Mouse (Mus musculus): Measurements from ENCODE around the gene Scly. TPM values are rescaled to one million over a fixed set of nuclear protein-coding genes. Genes with fewer than 3 reads are reported as not detected.
A peak's percentile ranks its signal among the peaks of the same experiment; 100 is the strongest.

Scly gene
- polyA plus RNA-seq, 1 experiment from 2014 or later = 15.0 TPM

GRCm38 (mm10) chr1:91317656-91318055 lies 19.5 kb downstream of the Scly start:
- ATAC-seq = no peak
- WGBS = 89% methylated on average over 6 of the region's 6 CpGs

DNA sequence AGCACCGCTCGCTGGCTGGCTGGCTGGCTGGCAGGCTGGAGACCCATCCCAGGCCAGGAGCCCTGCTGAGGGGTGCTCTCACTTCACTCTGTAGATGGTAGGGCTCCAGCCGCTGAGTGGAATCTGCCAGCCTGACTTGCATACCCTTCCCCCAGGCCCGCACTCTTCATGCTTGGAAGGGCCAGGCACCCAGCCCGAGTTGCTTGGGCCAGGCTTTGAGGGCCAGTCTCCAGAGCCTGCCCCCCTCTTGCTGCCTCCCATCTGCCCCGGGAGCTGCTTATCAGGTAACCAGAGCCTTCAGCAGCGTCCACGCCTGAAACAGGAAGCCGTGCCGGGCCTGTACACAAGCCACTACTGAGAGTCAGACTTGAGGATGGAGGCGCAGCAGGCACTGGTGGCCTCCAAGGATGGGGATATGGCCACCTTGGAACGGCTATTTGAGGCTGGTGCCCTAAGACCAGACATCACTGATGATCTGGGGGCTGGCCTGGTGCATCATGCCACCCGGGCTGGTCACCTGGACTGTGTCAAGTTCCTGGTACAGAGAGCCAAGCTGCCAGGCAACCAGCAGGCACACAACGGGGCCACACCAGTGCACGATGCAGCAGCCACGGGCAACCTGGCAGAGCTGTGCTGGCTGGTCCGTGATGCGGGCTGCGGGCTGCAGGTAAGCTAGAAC lies 23.8 kb downstream of the Scly start, which contains the start of gene Espnl:
Gene Espnl (plus strand): TSS at position 316 of the 679 bp plus-strand sequence.
- Histone ChIP-seq H3K36me3 (ENCODE audit: control insufficient read depth, insufficient read depth, low read length) (no peaks in the 10 kb centered on the region), H3K9me3 (ENCODE audit: control insufficient read depth, low read length) (no peaks in the 10 kb centered on the region), H3K27ac (ENCODE audit: low read depth, low read length) (no peak within 1 kb of the TSS), H3K4me1 (ENCODE audit: control insufficient read depth, insufficient read depth, low read depth, low read length) (no peaks in the 10 kb centered on the region), H3K4me2 (ENCODE audit: low read length) (no peak within 1 kb of the TSS), H3K9ac (ENCODE audit: low read depth, low read length) (no peak within 1 kb of the TSS), H3K4me3 (ENCODE audit: low read length) (no peak within 1 kb of the TSS), H3K27me3 (replicated peaks; ENCODE audit: control insufficient read depth, insufficient read depth, low read length) (no peaks in the 10 kb centered on the region)
- no peak for ATAC-seq
- 80% methylated on average over 19 of the region's 19 CpGs for WGBS

More at GRCm38 (mm10) chr1:91317656-91318055, 19.5 kb downstream of the Scly start:
- Histone ChIP-seq H3K4me2 (ENCODE audit: low read length) (no peak overlapping the region), H3K4me3 (ENCODE audit: low read length) (no peak overlapping the region), H3K4me1 (ENCODE audit: control insufficient read depth, insufficient read depth, low read depth, low read length) (no peaks in the 10 kb centered on the region), H3K27me3 (replicated peaks; ENCODE audit: control insufficient read depth, insufficient read depth, low read length) (no peaks in the 10 kb centered on the region), H3K36me3 (ENCODE audit: control insufficient read depth, insufficient read depth, low read length) (no peaks in the 10 kb centered on the region), H3K9ac (ENCODE audit: low read depth, low read length) (no peak overlapping the region), H3K27ac (ENCODE audit: low read depth, low read length) (no peak overlapping the region), H3K9me3 (ENCODE audit: control insufficient read depth, low read length) (no peaks in the 10 kb centered on the region)

- no peak for ATAC-seq
- 69% methylated on average over 2 of the region's 2 CpGs for WGBS
- no peaks in the 10 kb centered on the region for H3K4me1 ChIP-seq (ENCODE audit: control insufficient read depth, insufficient read depth, low read depth, low read length)
Observed at GRCm38 (mm10) chr1:91324646-91325045, 26.5 kb downstream of the Scly start.

GRCm38 (mm10) chr1:91325488-91326042 lies 27.4 kb downstream of the Scly start:
- Histone ChIP-seq H3K9me3 (ENCODE audit: control insufficient read depth, low read length) (no peaks in the 10 kb centered on the region), H3K4me2 (ENCODE audit: low read length) (no peak overlapping the region), H3K27ac (ENCODE audit: low read depth, low read length) (no peak overlapping the region), H3K4me3 (ENCODE audit: low read length) (no peak overlapping the region), H3K4me1 (ENCODE audit: control insufficient read depth, insufficient read depth, low read depth, low read length) (no peaks in the 10 kb centered on the region), H3K27me3 (replicated peaks; ENCODE audit: control insufficient read depth, insufficient read depth, low read length) (no peaks in the 10 kb centered on the region), H3K36me3 (ENCODE audit: control insufficient read depth, insufficient read depth, low read length) (no peaks in the 10 kb centered on the region), H3K9ac (ENCODE audit: low read depth, low read length) (no peak overlapping the region)
- WGBS = 86% methylated on average over 4 of the region's 4 CpGs
- no peak for ATAC-seq

More at GRCm38 (mm10) chr1:91324646-91325045, 26.5 kb downstream of the Scly start:
- no peaks in the 10 kb centered on the region for H3K9me3 ChIP-seq (ENCODE audit: control insufficient read depth, low read length)
- no peak overlapping the region for H3K4me2 ChIP-seq (ENCODE audit: low read length)
- no peak overlapping the region for H3K27ac ChIP-seq (ENCODE audit: low read depth, low read length)
- H3K36me3 ChIP-seq (ENCODE audit: control insufficient read depth, insufficient read depth, low read length) = no peaks in the 10 kb centered on the region
- no peaks in the 10 kb centered on the region for H3K27me3 ChIP-seq (replicated peaks; ENCODE audit: control insufficient read depth, insufficient read depth, low read length)
- no peak overlapping the region for H3K4me3 ChIP-seq (ENCODE audit: low read length)
- no peak overlapping the region for H3K9ac ChIP-seq (ENCODE audit: low read depth, low read length)

GRCm38 (mm10) chr1:91332102-91332501 lies 34.0 kb downstream of the Scly start:
- no peak for ATAC-seq
- no peaks in the 10 kb centered on the region for H3K27me3 ChIP-seq (replicated peaks; ENCODE audit: control insufficient read depth, insufficient read depth, low read length)
- H3K4me3 ChIP-seq (ENCODE audit: low read length) = no peak overlapping the region
- WGBS = 43% methylated on average over 4 of the region's 4 CpGs
- no peaks in the 10 kb centered on the region for H3K9me3 ChIP-seq (ENCODE audit: control insufficient read depth, low read length)
- H3K27ac ChIP-seq (ENCODE audit: low read depth, low read length) = no peak overlapping the region
- no peak overlapping the region for H3K4me2 ChIP-seq (ENCODE audit: low read length)
- H3K36me3 ChIP-seq (ENCODE audit: control insufficient read depth, insufficient read depth, low read length) = no peaks in the 10 kb centered on the region
- H3K4me1 ChIP-seq (ENCODE audit: control insufficient read depth, insufficient read depth, low read depth, low read length) = no peaks in the 10 kb centered on the region
- H3K9ac ChIP-seq (ENCODE audit: low read depth, low read length) = no peak overlapping the region

DNA sequence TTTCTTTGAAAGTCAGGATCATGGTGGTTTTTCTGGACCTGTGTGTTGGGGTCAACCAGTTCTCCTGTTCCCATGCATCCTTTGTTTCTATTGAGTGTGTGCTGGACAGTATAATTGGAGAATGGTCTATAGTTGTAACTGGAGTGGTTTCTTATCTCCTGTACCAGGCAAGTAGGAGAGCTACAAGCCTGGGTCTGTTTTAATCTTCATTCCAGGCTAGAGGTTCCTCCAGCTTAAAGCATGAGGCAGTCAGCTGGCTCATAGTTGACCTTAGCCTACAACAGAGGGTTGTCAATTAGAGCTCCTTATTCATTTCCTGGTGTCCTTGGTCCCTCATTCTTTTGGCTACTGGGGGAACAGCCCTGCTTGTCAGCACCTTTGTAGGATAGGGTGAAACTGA lies 35.4 kb downstream of the Scly start:
- H3K27ac ChIP-seq (ENCODE audit: low read depth, low read length) = no peak overlapping the region
- no peaks in the 10 kb centered on the region for H3K27me3 ChIP-seq (replicated peaks; ENCODE audit: control insufficient read depth, insufficient read depth, low read length)
- no peak overlapping the region for H3K4me3 ChIP-seq (ENCODE audit: low read length)
- H3K9me3 ChIP-seq (ENCODE audit: control insufficient read depth, low read length) = no peaks in the 10 kb centered on the region
- ATAC-seq = no peak
- no peaks in the 10 kb centered on the region for H3K4me1 ChIP-seq (ENCODE audit: control insufficient read depth, insufficient read depth, low read depth, low read length)
- H3K4me2 ChIP-seq (ENCODE audit: low read length) = no peak overlapping the region
- H3K9ac ChIP-seq (ENCODE audit: low read depth, low read length) = no peak overlapping the region
- no peaks in the 10 kb centered on the region for H3K36me3 ChIP-seq (ENCODE audit: control insufficient read depth, insufficient read depth, low read length)

GRCm38 (mm10) chr1:91337355-91337754 lies 39.2 kb downstream of the Scly start:
- Histone ChIP-seq H3K4me1 (ENCODE audit: control insufficient read depth, insufficient read depth, low read depth, low read length) (no peaks in the 10 kb centered on the region), H3K4me2 (ENCODE audit: low read length) (no peak overlapping the region), H3K27me3 (replicated peaks; ENCODE audit: control insufficient read depth, insufficient read depth, low read length) (no peaks in the 10 kb centered on the region), H3K9me3 (ENCODE audit: control insufficient read depth, low read length) (no peaks in the 10 kb centered on the region), H3K36me3 (ENCODE audit: control insufficient read depth, insufficient read depth, low read length) (no peaks in the 10 kb centered on the region), H3K9ac (ENCODE audit: low read depth, low read length) (no peak overlapping the region), H3K4me3 (ENCODE audit: low read length) (no peak overlapping the region), H3K27ac (ENCODE audit: low read depth, low read length) (no peak overlapping the region)
- ATAC-seq = no peak
- WGBS = 90% methylated on average over 7 of the region's 7 CpGs

GRCm38 (mm10) chr1:91344001-91344400 lies 45.9 kb downstream of the Scly start:
- Histone ChIP-seq H3K36me3 (ENCODE audit: control insufficient read depth, insufficient read depth, low read length) (no peaks in the 10 kb centered on the region), H3K4me3 (ENCODE audit: low read length) (no peak overlapping the region), H3K9me3 (ENCODE audit: control insufficient read depth, low read length) (no peaks in the 10 kb centered on the region), H3K27me3 (replicated peaks; ENCODE audit: control insufficient read depth, insufficient read depth, low read length) (peaks cover 33% of the 10 kb centered on the region), H3K27ac (ENCODE audit: low read depth, low read length) (no peak overlapping the region), H3K9ac (ENCODE audit: low read depth, low read length) (no peak overlapping the region), H3K4me2 (ENCODE audit: low read length) (no peak overlapping the region), H3K4me1 (ENCODE audit: control insufficient read depth, insufficient read depth, low read depth, low read length) (peaks cover 12% of the 10 kb centered on the region)
- no peak for ATAC-seq
- WGBS = 73% methylated on average over 3 of the region's 3 CpGs

GRCm38 (mm10) chr1:91344921-91345685 lies 47.0 kb downstream of the Scly start:
- Histone ChIP-seq H3K4me3 (ENCODE audit: low read length) (peak overlapping the region; percentile 41), H3K27me3 (replicated peaks; ENCODE audit: control insufficient read depth, insufficient read depth, low read length) (peaks cover 33% of the 10 kb centered on the region), H3K36me3 (ENCODE audit: control insufficient read depth, insufficient read depth, low read length) (no peaks in the 10 kb centered on the region), H3K9ac (ENCODE audit: low read depth, low read length) (peak overlapping the region; percentile 58), H3K4me2 (ENCODE audit: low read length) (peak overlapping the region; percentile 57), H3K27ac (ENCODE audit: low read depth, low read length) (no peak overlapping the region), H3K4me1 (ENCODE audit: control insufficient read depth, insufficient read depth, low read depth, low read length) (peaks cover 12% of the 10 kb centered on the region), H3K9me3 (ENCODE audit: control insufficient read depth, low read length) (no peaks in the 10 kb centered on the region)
- WGBS = 2% methylated on average over 61 of the region's 68 CpGs
- peak; percentile 53; the same call in 1 of the 2 replicates for ATAC-seq

All from hindbrain, embryonic 16.5 days (tissue).